Mouse (Mus musculus) lung, postnatal 10 days (tissue): ENCODE results near the gene Plpp7.
A peak's percentile ranks its signal among the peaks of the same experiment; 100 is the strongest.

Experiments
- DNase-seq: peaks from one replicate; pipeline ENCODE4 v3.0.0; 2021

The Plpp7 gene

DNA sequence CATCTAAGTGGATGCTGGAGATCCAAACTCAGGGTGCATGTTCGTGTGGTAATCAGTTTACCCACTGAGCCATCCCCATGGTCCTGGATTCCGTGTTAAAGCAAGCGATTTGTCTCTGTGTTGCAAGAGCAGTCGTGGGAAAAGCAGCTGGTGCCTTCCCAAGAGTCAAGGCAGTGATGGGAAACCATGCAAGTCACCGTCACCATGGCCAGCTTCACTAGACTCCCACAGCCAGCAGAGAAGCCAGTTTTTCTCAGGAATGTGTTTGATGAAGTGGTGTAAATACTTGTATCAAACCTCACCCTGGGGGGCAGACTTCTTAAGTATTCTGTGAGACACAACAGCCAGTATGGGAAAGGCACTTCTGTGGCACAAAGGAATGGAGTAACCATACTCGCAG lies 47.0 kb downstream of the Plpp7 start:
- DNase-seq, result peak; percentile 34

GRCm38 (mm10) chr2:32144633-32145032 lies 49.3 kb downstream of the Plpp7 start:
- DNase-seq, result no peak

DNA sequence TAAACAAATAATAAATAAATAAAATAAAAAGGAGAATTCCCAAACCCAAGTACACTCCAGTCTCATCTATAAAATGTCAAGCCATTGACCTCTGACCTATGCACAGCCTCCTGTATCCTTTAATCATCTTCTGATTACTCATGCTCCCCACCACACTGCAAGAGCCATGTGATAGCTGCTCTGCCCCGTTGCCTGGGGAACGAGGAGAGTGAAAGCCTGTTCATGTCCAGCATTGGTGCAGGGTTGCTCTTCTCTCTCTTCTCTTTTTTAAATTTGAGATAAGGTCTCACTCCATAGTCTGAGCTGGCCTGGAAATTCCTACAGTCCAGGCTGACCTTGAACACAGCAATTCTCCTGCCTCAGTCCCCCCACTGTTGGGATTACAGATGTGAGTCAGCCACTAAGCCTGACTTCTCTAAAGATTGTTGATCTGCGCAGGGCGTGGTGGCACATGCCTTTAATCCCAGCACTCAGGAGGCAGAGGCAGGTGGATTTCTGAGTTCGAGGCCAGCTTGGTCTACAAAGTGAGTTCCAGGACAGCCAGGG lies 51.4 kb downstream of the Plpp7 start:
- DNase-seq, result no peak

- no peak for DNase-seq
These were observed 54.8 kb downstream of the Plpp7 start for GRCm38 (mm10) chr2:32150135-32150534.

GRCm38 (mm10) chr2:32150562-32150923 lies 55.2 kb downstream of the Plpp7 start:
- no peak for DNase-seq

GRCm38 (mm10) chr2:32150924-32151659 lies 55.8 kb downstream of the Plpp7 start, which contains the start of gene Prrc2b:
TSS of gene Prrc2b (plus strand) at chr2:32151082.
- DNase-seq, result peak; percentile 76

DNA sequence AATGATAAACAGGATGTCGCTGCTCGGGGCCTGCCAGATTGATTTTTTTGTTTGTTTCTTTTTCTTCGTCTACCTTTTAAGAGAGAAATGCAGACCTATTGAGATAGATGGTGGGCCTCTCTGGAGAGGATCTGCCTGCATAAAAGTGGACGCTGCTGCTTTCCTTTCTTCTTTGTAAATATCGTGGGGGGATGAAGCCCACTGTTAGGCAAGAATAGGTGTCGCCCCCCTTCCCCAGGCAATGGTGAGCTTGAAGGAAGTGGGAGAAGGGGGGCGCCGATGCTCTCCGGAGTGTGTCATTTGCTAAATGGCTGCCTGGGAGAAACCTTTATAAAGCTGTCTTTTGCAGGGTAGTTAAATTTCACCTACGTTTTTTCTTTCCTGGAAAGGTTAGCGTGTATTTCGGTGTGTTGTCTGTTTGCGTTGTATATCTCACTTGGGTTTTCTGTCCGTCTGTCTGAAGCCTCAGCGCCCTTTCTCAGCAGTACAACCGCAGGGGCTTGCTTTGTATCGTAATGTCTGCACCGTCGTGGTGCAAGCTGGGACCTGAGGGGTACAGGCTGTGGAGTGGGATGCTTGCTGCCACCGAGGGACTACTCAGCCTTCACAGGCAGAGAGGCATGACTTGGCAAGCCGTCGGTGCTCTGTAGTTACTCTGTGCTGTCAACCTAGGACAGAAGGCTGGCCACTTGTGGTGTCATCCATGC lies 56.5 kb downstream of the Plpp7 start:
- DNase-seq, result peak; percentile 62

GRCm38 (mm10) chr2:32152367-32153034 lies 57.2 kb downstream of the Plpp7 start:
- no peak for DNase-seq

GRCm38 (mm10) chr2:32153041-32153790 lies 57.9 kb downstream of the Plpp7 start:
- peak; percentile 71 for DNase-seq

DNA sequence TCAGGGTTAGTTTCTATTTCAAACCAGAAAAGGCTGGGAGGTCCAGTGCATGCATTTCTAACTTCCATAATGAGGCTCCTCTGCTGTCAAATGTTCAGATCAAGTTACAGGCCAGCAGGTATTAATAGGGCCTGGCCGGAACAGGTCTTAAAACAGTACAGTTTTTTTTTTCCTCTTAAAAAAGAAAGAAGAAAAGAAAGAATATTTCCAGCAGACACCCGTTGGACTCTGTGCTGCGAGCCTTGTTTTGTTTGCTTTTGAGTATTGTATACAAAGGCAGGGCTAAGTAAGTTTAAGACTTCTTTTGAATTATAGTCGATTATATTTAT lies 58.4 kb downstream of the Plpp7 start:
- no peak for DNase-seq

GRCm38 (mm10) chr2:32154334-32154997 lies 59.1 kb downstream of the Plpp7 start:
- peak; percentile 31 for DNase-seq

DNA sequence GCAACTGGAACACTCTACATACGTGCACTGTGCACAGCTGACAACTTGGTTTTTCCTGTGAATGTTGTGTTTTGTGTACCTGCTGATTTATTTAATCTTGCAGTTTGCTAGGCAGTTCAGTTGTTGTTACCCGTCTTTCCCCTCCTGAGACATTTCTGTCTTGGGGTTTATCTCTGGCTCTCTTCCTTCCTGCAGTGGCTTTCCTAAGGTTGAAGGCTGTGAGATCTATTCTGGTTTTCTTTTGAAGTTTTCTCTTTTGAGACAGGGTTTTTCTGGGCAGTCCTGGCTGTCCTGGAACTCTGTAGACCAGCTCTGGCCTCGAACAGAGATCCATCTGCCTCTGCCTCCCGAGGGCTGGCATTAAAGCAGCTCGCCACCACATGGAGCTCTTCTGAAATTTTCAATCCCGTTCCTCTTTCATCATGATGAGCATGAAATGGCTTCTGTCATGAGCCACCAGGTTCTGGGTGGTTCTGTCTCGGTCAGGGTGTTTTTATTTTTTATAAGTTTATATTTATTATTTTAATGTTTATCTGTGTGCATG lies 59.7 kb downstream of the Plpp7 start:
- no peak for DNase-seq

- no peak for DNase-seq
These were observed 60.3 kb downstream of the Plpp7 start for GRCm38 (mm10) chr2:32155614-32156013.

DNA sequence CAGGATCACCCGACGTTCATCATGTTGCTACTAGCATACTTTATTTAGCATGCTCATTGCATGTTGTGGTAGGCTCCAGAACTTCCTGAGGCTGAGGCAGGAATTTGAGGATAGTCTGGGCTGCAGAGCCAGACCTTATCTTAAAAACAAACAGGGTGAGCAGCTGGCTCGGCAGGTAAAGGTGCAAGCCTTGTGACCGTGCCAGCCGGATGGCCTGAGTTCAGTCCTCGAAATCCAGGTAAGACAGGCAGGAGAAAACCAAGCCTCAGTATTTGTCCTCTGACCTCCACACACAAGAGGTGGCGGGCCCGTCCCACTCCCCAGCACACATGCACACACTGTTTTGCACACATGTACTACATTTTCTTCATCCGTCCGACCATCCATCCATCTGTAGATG lies 61.3 kb downstream of the Plpp7 start:
- DNase-seq, result no peak

- no peak for DNase-seq
These were observed 62.0 kb downstream of the Plpp7 start for GRCm38 (mm10) chr2:32157328-32157727.

DNA sequence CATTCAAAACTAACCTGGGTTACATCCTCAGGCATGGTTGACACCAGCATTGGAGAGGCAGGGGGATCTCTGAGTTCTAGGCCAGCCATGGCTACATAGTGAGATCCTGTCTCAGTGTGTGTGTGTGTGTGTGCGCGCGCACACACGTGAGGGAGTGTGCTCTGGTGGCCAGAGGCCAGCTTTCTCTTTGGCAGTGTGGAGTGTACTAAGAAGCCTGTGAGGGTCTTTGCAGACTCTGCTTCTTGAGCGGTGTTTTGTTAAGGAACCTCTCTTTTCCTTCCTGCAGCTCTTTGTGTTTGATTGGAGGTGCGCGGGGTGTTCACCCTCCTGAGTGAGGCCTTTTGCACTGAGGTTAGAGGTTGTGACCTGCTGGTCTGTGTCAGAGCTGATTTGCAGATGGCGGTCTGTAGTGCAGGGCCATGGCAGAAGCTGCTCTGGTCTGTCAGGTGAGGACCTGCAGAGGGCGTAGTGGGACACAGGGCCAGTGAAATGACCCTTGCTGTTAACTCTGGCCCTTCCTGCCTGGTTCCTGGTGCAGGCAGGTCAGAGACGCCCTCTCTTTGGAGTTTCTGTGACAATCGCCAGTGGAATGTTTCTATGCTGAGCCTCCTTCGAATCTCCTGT lies 63.4 kb downstream of the Plpp7 start:
- DNase-seq, result no peak
